Mouse (Mus musculus): ENCODE measurements around the gene Aplp2. TPM values are rescaled to one million over a fixed set of nuclear protein-coding genes. Genes with fewer than 3 reads are reported as not detected.
A peak's percentile ranks its signal among the peaks of the same experiment; 100 is the strongest.
"Not testable (repeated sequence)": the region's sequence is repeated elsewhere in the genome, so short reads cannot be mapped to it uniquely, and the experiment has no call there.

Aplp2 gene
- polyA plus RNA-seq, 1 experiment from 2014 or later, result 233 TPM

- no peak overlapping the region for H3K9ac ChIP-seq (ENCODE audit: low read length)
- peak; percentile 69 for DNase-seq (ENCODE audit: low spot score, missing footprints)
- 0 out of 2 replicates have a peak, but pooled peaks cover 4% of the 10 kb centered on the region for H3K36me3 ChIP-seq (ENCODE audit: control insufficient read depth, insufficient read depth, low read length)
- ATAC-seq (ENCODE audit: low FRiP score), result no peak
- WGBS, result 90% methylated on average over 8 of the region's 8 CpGs
- no peak overlapping the region for H3K4me3 ChIP-seq (ENCODE audit: low read depth, low read length)
- H3K9me3 ChIP-seq (ENCODE audit: control insufficient read depth, low read length), result no peaks in the 10 kb centered on the region
- no peaks in the 10 kb centered on the region for H3K27me3 ChIP-seq (ENCODE audit: control insufficient read depth, insufficient read depth, low read length)
- no peak overlapping the region for H3K27ac ChIP-seq (ENCODE audit: low read depth, low read length)
- no peak overlapping the region for H3K4me2 ChIP-seq
- H3K4me1 ChIP-seq (ENCODE audit: control insufficient read depth, insufficient read depth, low read length), result no peaks in the 10 kb centered on the region
Measured at GRCm38 (mm10) chr9:31176379-31177130, 35.1 kb downstream of the Aplp2 start.

GRCm38 (mm10) chr9:31175978-31176377, 35.6 kb downstream of the Aplp2 start:
- no peak overlapping the region for H3K27ac ChIP-seq (ENCODE audit: low read depth, low read length)
- no peak for ATAC-seq (ENCODE audit: low FRiP score)
- no peak for DNase-seq (ENCODE audit: low spot score, missing footprints)
- no peak overlapping the region for H3K4me2 ChIP-seq
- no peaks in the 10 kb centered on the region for H3K27me3 ChIP-seq (ENCODE audit: control insufficient read depth, insufficient read depth, low read length)
- WGBS, result 98% methylated on average over 3 of the region's 3 CpGs
- no peaks in the 10 kb centered on the region for H3K4me1 ChIP-seq (ENCODE audit: control insufficient read depth, insufficient read depth, low read length)
- no peak overlapping the region for H3K9ac ChIP-seq (ENCODE audit: low read length)
- H3K9me3 ChIP-seq (ENCODE audit: control insufficient read depth, low read length), result no peaks in the 10 kb centered on the region
- H3K4me3 ChIP-seq (ENCODE audit: low read depth, low read length), result no peak overlapping the region
- H3K36me3 ChIP-seq (ENCODE audit: control insufficient read depth, insufficient read depth, low read length), result 0 out of 2 replicates have a peak, but pooled peaks cover 4% of the 10 kb centered on the region

- Histone ChIP-seq H3K27me3 (ENCODE audit: control insufficient read depth, insufficient read depth, low read length) (no peaks in the 10 kb centered on the region), H3K4me1 (ENCODE audit: control insufficient read depth, insufficient read depth, low read length) (no peaks in the 10 kb centered on the region), H3K27ac (ENCODE audit: low read depth, low read length) (no peak overlapping the region), H3K4me2 (no peak overlapping the region), H3K9ac (ENCODE audit: low read length) (no peak overlapping the region), H3K9me3 (ENCODE audit: control insufficient read depth, low read length) (no peaks in the 10 kb centered on the region), H3K36me3 (ENCODE audit: control insufficient read depth, insufficient read depth, low read length) (0 out of 2 replicates have a peak, but pooled peaks cover 4% of the 10 kb centered on the region), H3K4me3 (ENCODE audit: low read depth, low read length) (no peak overlapping the region)
- 90% methylated on average over 6 of the region's 6 CpGs for WGBS
- no peak for ATAC-seq (ENCODE audit: low FRiP score)
- DNase-seq (ENCODE audit: low spot score, missing footprints), result peak; percentile 64
Measured at GRCm38 (mm10) chr9:31175346-31175745, 36.3 kb downstream of the Aplp2 start.

- no peak for ATAC-seq (ENCODE audit: low FRiP score)
- H3K4me3 ChIP-seq (ENCODE audit: low read depth, low read length), result no peak overlapping the region
- DNase-seq (ENCODE audit: low spot score, missing footprints), result no peak
- H3K4me1 ChIP-seq (ENCODE audit: control insufficient read depth, insufficient read depth, low read length), result no peaks in the 10 kb centered on the region
- no peak overlapping the region for H3K4me2 ChIP-seq
- 95% methylated on average over 22 of the region's 22 CpGs for WGBS
- H3K27me3 ChIP-seq (ENCODE audit: control insufficient read depth, insufficient read depth, low read length), result no peaks in the 10 kb centered on the region
- no peak overlapping the region for H3K9ac ChIP-seq (ENCODE audit: low read length)
- H3K27ac ChIP-seq (ENCODE audit: low read depth, low read length), result no peak overlapping the region
- no peaks in the 10 kb centered on the region for H3K9me3 ChIP-seq (ENCODE audit: control insufficient read depth, low read length)
- peaks cover 8% of the 10 kb centered on the region; the same call in 1 of the 2 replicates for H3K36me3 ChIP-seq (ENCODE audit: control insufficient read depth, insufficient read depth, low read length)
Measured at GRCm38 (mm10) chr9:31168356-31169093, 43.1 kb downstream of the Aplp2 start.

- H3K4me3 ChIP-seq (ENCODE audit: low read depth, low read length), result no peak overlapping the region
- H3K4me2 ChIP-seq, result no peak overlapping the region
- WGBS, result 91% methylated on average over 13 of the region's 13 CpGs
- ATAC-seq (ENCODE audit: low FRiP score) (no peak), DNase-seq (ENCODE audit: low spot score, missing footprints) (no peak)
- H3K9me3 ChIP-seq (ENCODE audit: control insufficient read depth, low read length), result no peaks in the 10 kb centered on the region
- no peaks in the 10 kb centered on the region for H3K4me1 ChIP-seq (ENCODE audit: control insufficient read depth, insufficient read depth, low read length)
- H3K9ac ChIP-seq (ENCODE audit: low read length), result no peak overlapping the region
- H3K27me3 ChIP-seq (ENCODE audit: control insufficient read depth, insufficient read depth, low read length), result no peaks in the 10 kb centered on the region
- peaks cover 8% of the 10 kb centered on the region; the same call in 1 of the 2 replicates for H3K36me3 ChIP-seq (ENCODE audit: control insufficient read depth, insufficient read depth, low read length)
- H3K27ac ChIP-seq (ENCODE audit: low read depth, low read length), result no peak overlapping the region
Measured at GRCm38 (mm10) chr9:31167305-31167704, 44.3 kb downstream of the Aplp2 start.

GRCm38 (mm10) chr9:31165505-31165904, 46.1 kb downstream of the Aplp2 start:
- not testable (repeated sequence) for H3K4me3 ChIP-seq (ENCODE audit: low read depth, low read length); ATAC-seq (ENCODE audit: low FRiP score); H3K9ac ChIP-seq (ENCODE audit: low read length); H3K4me2 ChIP-seq; H3K4me1 ChIP-seq (ENCODE audit: control insufficient read depth, insufficient read depth, low read length); DNase-seq (ENCODE audit: low spot score, missing footprints); H3K27me3 ChIP-seq (ENCODE audit: control insufficient read depth, insufficient read depth, low read length); H3K9me3 ChIP-seq (ENCODE audit: control insufficient read depth, low read length); H3K27ac ChIP-seq (ENCODE audit: low read depth, low read length)
- peaks cover 16% of the 10 kb centered on the region; the same call in 1 of the 2 replicates for H3K36me3 ChIP-seq (ENCODE audit: control insufficient read depth, insufficient read depth, low read length)
- 88% methylated on average over 3 of the region's 3 CpGs for WGBS

GRCm38 (mm10) chr9:31163327-31163726, 48.3 kb downstream of the Aplp2 start:
- H3K9ac ChIP-seq (ENCODE audit: low read length), result no peak overlapping the region
- DNase-seq (ENCODE audit: low spot score, missing footprints) (no peak), ATAC-seq (ENCODE audit: low FRiP score) (no peak)
- H3K4me2 ChIP-seq, result no peak overlapping the region
- H3K9me3 ChIP-seq (ENCODE audit: control insufficient read depth, low read length), result no peaks in the 10 kb centered on the region
- no peaks in the 10 kb centered on the region for H3K27me3 ChIP-seq (ENCODE audit: control insufficient read depth, insufficient read depth, low read length)
- H3K27ac ChIP-seq (ENCODE audit: low read depth, low read length), result no peak overlapping the region
- H3K4me3 ChIP-seq (ENCODE audit: low read depth, low read length), result no peak overlapping the region
- peaks cover 12% of the 10 kb centered on the region; the same call in 1 of the 2 replicates for H3K36me3 ChIP-seq (ENCODE audit: control insufficient read depth, insufficient read depth, low read length)
- WGBS, result 91% methylated on average over 1 of the region's 1 CpGs
- no peaks in the 10 kb centered on the region for H3K4me1 ChIP-seq (ENCODE audit: control insufficient read depth, insufficient read depth, low read length)

- no peak overlapping the region for H3K27ac ChIP-seq (ENCODE audit: low read depth, low read length)
- H3K9me3 ChIP-seq (ENCODE audit: control insufficient read depth, low read length), result no peaks in the 10 kb centered on the region
- H3K36me3 ChIP-seq (ENCODE audit: control insufficient read depth, insufficient read depth, low read length), result peaks cover 10% of the 10 kb centered on the region; the same call in 1 of the 2 replicates
- H3K4me3 ChIP-seq (ENCODE audit: low read depth, low read length), result no peak overlapping the region
- H3K27me3 ChIP-seq (ENCODE audit: control insufficient read depth, insufficient read depth, low read length), result no peaks in the 10 kb centered on the region
- no peak overlapping the region for H3K9ac ChIP-seq (ENCODE audit: low read length)
- no peak overlapping the region for H3K4me2 ChIP-seq
- DNase-seq (ENCODE audit: low spot score, missing footprints) (no peak), ATAC-seq (ENCODE audit: low FRiP score) (no peak)
- WGBS, result 65% methylated on average over 1 of the region's 1 CpGs
- no peaks in the 10 kb centered on the region for H3K4me1 ChIP-seq (ENCODE audit: control insufficient read depth, insufficient read depth, low read length)
Measured at GRCm38 (mm10) chr9:31162911-31163310, 48.7 kb downstream of the Aplp2 start.

GRCm38 (mm10) chr9:31159910-31160309, 51.7 kb downstream of the Aplp2 start:
- H3K4me1 ChIP-seq (ENCODE audit: control insufficient read depth, insufficient read depth, low read length), result no peaks in the 10 kb centered on the region
- no peak overlapping the region for H3K4me2 ChIP-seq
- H3K4me3 ChIP-seq (ENCODE audit: low read depth, low read length), result no peak overlapping the region
- H3K9ac ChIP-seq (ENCODE audit: low read length), result no peak overlapping the region
- no peaks in the 10 kb centered on the region for H3K27me3 ChIP-seq (ENCODE audit: control insufficient read depth, insufficient read depth, low read length)
- no peak for DNase-seq (ENCODE audit: low spot score, missing footprints)
- no peak for ATAC-seq (ENCODE audit: low FRiP score)
- H3K9me3 ChIP-seq (ENCODE audit: control insufficient read depth, low read length), result no peaks in the 10 kb centered on the region
- WGBS, result 87% methylated on average over 4 of the region's 4 CpGs
- peaks cover 19% of the 10 kb centered on the region for H3K36me3 ChIP-seq (ENCODE audit: control insufficient read depth, insufficient read depth, low read length)
- no peak overlapping the region for H3K27ac ChIP-seq (ENCODE audit: low read depth, low read length)

Measured in midbrain, embryonic 11.5 days (tissue).